Comparison of ENCODE assay signal across 16 mouse cellular contexts in the genomic region with DNA sequence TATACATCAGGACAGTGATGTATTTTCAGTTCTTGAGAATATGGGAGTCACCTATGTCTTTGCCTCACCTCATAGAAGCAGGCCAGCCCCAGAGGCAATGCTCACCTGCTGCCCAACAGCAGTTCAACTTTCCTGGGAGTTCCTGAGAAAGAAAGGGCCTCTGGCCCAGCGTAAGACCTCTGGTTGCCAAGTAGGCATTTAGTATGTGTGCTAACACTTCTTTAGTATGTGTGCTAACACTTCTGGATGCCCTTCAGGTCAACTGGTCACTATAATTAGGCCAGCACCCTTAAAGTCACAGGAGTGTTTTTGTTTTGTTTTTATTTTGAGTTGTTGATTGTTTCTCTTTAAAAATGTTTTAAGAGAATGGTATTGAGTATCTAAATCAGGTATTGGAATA.
"Had no signal": no experiment of that assay in that cellular context is flagged by ENCODE, and none has a peak within 500 bp of the region (broad histone marks: within the 10 kb centered on the region; RNA-seq: fewer than 3 reads in every experiment).

No protein-coding gene starts in this region.

- H3K4me1 ChIP-seq: limb, embryonic 10.5 days; megakaryocyte, embryonic 14.5 days; midbrain, embryonic 12.5 days; neural tube, embryonic 13.5 days; stomach, embryonic 15.5 days had no signal

- H3K9ac ChIP-seq: midbrain, embryonic 12.5 days; neural tube, embryonic 13.5 days; stomach, embryonic 15.5 days had no signal

- H3K27ac ChIP-seq: left cerebral cortex, adult 2 months; limb, embryonic 10.5 days; macrophage; midbrain, embryonic 12.5 days; neural tube, embryonic 13.5 days; stomach, embryonic 15.5 days had no signal

- H3K9me3 ChIP-seq: limb, embryonic 10.5 days; megakaryocyte, embryonic 14.5 days; midbrain, embryonic 12.5 days; neural tube, embryonic 13.5 days; stomach, embryonic 15.5 days had no signal

- H3K4me3 ChIP-seq: left cerebral cortex, adult 2 months; limb, embryonic 10.5 days; megakaryocyte, embryonic 14.5 days; midbrain, embryonic 12.5 days; neural tube, embryonic 13.5 days; stomach, embryonic 15.5 days had no signal

- H3K36me3 ChIP-seq: limb, embryonic 10.5 days; midbrain, embryonic 12.5 days; neural tube, embryonic 13.5 days; stomach, embryonic 15.5 days had no signal

- ATAC-seq: midbrain, embryonic 16.5 days had no signal

- H3K4me2 ChIP-seq: liver, embryonic 11.5 days; midbrain, embryonic 12.5 days; neural tube, embryonic 13.5 days; stomach, embryonic 15.5 days had no signal

- H3K27me3 ChIP-seq: megakaryocyte, embryonic 14.5 days; midbrain, embryonic 12.5 days; neural tube, embryonic 13.5 days; stomach, embryonic 15.5 days had no signal

- DNase-seq: kidney, adult 8-10 months; kidney, postnatal 25 days; retina, postnatal 1 day; right cerebral cortex, postnatal 4 days; spleen, adult 18-20 months; thymus, adult 2 months; thymus, postnatal 25 days had no signal
